Mouse (Mus musculus): ENCODE results near the gene Ggt1.

GRCm38 (mm10) chr10:75635693-75636055 is 74.3 kb downstream of the Ggt1 start:
- TF ChIP-seq POLR2A (IDR thresholded peaks at IDR 0.05; ENCODE audit: borderline replicate concordance, low read depth, low read length) (no peak), CTCF (IDR thresholded peaks at IDR 0.05; ENCODE audit: low read depth, low read length) (peak; percentile 95)

Measured in bone marrow macrophage, adult 2 months (primary cell).